Comparison of ENCODE assay signal across 19 mouse cellular contexts in the genomic region with DNA sequence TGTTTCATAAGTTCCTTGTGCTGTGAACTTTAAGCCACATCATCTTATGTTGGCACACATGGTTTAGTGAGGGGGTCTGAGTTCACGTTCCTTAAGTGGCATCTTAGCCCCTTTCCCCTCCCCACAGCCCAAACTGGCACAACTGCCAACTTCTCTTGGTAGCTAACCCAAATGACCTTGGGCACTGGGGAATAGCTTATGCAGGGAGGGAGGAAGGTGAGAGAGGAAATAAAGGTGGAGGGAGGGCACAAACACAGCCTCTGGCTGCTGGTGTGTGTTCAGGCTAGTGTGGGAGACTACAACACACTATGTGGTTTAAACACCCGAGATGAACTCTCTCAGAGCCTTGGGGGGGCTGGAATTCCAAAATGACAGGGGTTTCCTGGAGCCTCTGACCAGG.
DNase-seq lines count a peak whose midpoint lies in the region; ATAC-seq and TF ChIP-seq lines count a peak whose summit lies in the region.
"Had no signal": no experiment of that assay in that cellular context is flagged by ENCODE, and none has a peak within 500 bp of the region (broad histone marks: within the 10 kb centered on the region; RNA-seq: fewer than 3 reads in every experiment).

No protein-coding gene starts in this region.

- TF ChIP-seq CTCF in gastrocnemius, adult 2 months (IDR thresholded peaks at IDR 0.05): no peak

- no peak overlapping the region for H3K4me3 ChIP-seq in gastrocnemius, adult 2 months
- no peak overlapping the region for H3K4me3 ChIP-seq in heart, embryonic 14.5 days (ENCODE audit: control insufficient read depth in 1 of 2, insufficient read depth in 1 of 2, low read depth in 1 of 2, low read length in 2 of 2)
- no peak overlapping the region for H3K4me3 ChIP-seq in kidney, embryonic 15.5 days (replicated peaks)
- no peak overlapping the region for H3K4me3 ChIP-seq in lung, embryonic 15.5 days
- H3K4me3 ChIP-seq: forebrain, embryonic 15.5 days; layer of hippocampus, adult 2 months; left cerebral cortex, adult 2 months; limb, embryonic 13.5 days; megakaryocyte, embryonic 14.5 days; midbrain, embryonic 13.5 days had no signal

- H3K4me1 ChIP-seq in heart, embryonic 14.5 days (ENCODE audit: control insufficient read depth in 2 of 2, insufficient read depth in 2 of 2, low read length in 2 of 2): peaks cover 22% of the 10 kb centered on the region in 2 experiments
- H3K4me1 ChIP-seq in kidney, embryonic 15.5 days: peaks cover 26% of the 10 kb centered on the region
- peaks cover 39% of the 10 kb centered on the region for H3K4me1 ChIP-seq in lung, embryonic 15.5 days

- no peak overlapping the region; the same call in 1 of the 2 replicates for H3K9ac ChIP-seq in heart, embryonic 14.5 days (ENCODE audit: low read length)
- H3K9ac ChIP-seq in kidney, embryonic 15.5 days: no peak overlapping the region
- no peak overlapping the region for H3K9ac ChIP-seq in lung, embryonic 15.5 days
- H3K9ac ChIP-seq: forebrain, embryonic 15.5 days; limb, embryonic 13.5 days; midbrain, embryonic 13.5 days had no signal

- intact Hi-C loops in gastrocnemius, adult 2 months (cut with DNase I): no loop called here
- intact Hi-C loops in heart, postnatal 14 days (cut with DNase I): loop anchor here (2.0 kb wide), 1 partner anchor 20 kb away; no protein-coding TSS in a partner anchor

- WGBS in heart, embryonic 14.5 days: 59% methylated on average over 2 of the region's 2 CpGs
- WGBS in kidney, embryonic 15.5 days: 66% methylated on average over 2 of the region's 2 CpGs
- 63% methylated on average over 2 of the region's 2 CpGs for WGBS in lung, embryonic 15.5 days

- no peaks in the 10 kb centered on the region for H3K36me3 ChIP-seq in heart, embryonic 14.5 days (ENCODE audit: control insufficient read depth, insufficient read depth, low read length)
- H3K36me3 ChIP-seq in kidney, embryonic 15.5 days: no peaks in the 10 kb centered on the region
- H3K36me3 ChIP-seq in lung, embryonic 15.5 days: no peaks in the 10 kb centered on the region
- H3K36me3 ChIP-seq: forebrain, embryonic 15.5 days; G1E; limb, embryonic 13.5 days; midbrain, embryonic 13.5 days had no signal

- no peak overlapping the region for H3K4me2 ChIP-seq in heart, embryonic 14.5 days (ENCODE audit: low read length)
- H3K4me2 ChIP-seq in kidney, embryonic 15.5 days: no peak overlapping the region
- no peak overlapping the region for H3K4me2 ChIP-seq in lung, embryonic 15.5 days
- H3K4me2 ChIP-seq: forebrain, embryonic 15.5 days; limb, embryonic 13.5 days; liver, embryonic 11.5 days; midbrain, embryonic 13.5 days had no signal

- H3K27ac ChIP-seq in gastrocnemius, adult 2 months: peak overlapping the region; percentile 16; the same call in 1 of the 2 replicates
- peak overlapping the region; percentile 67 to 80 for H3K27ac ChIP-seq in heart, embryonic 14.5 days (replicated peaks in 1 of 2; ENCODE audit: control insufficient read depth in 1 of 2, insufficient read depth in 1 of 2, low read depth in 2 of 2, low read length in 2 of 2)
- H3K27ac ChIP-seq in kidney, embryonic 15.5 days: no peak overlapping the region
- 0 out of 2 replicates have a peak overlapping the region, but pooled peaks have one; percentile 1 for H3K27ac ChIP-seq in lung, embryonic 15.5 days
- H3K27ac ChIP-seq: forebrain, embryonic 15.5 days; layer of hippocampus, adult 2 months; left cerebral cortex, adult 2 months; limb, embryonic 13.5 days; midbrain, embryonic 13.5 days had no signal

- no peaks in the 10 kb centered on the region for H3K9me3 ChIP-seq in heart, embryonic 14.5 days (ENCODE audit: control insufficient read depth, low read length)
- no peaks in the 10 kb centered on the region for H3K9me3 ChIP-seq in kidney, embryonic 15.5 days (replicated peaks)
- H3K9me3 ChIP-seq in lung, embryonic 15.5 days: no peaks in the 10 kb centered on the region
- H3K9me3 ChIP-seq: forebrain, embryonic 15.5 days; G1E; limb, embryonic 13.5 days; megakaryocyte, embryonic 14.5 days; midbrain, embryonic 13.5 days had no signal

- DNase-seq in gastrocnemius, adult 2 months: no peak
- no peak for DNase-seq in gastrocnemius, adult 18-20 months (ENCODE audit: low spot score)
- no peak for DNase-seq in heart, postnatal 14 days
- peak; percentile 52 for DNase-seq in kidney, adult 11 months
- no peak for DNase-seq in lung, adult 18-20 months
- DNase-seq: adrenal gland, adult 8-10 months; thymus, adult 2 months; thymus, postnatal 36 days had no signal

- ATAC-seq in heart, embryonic 14.5 days (ENCODE audit: insufficient number of reproducible peaks, insufficient read depth, low FRiP score, low read depth): no peak
- no peak for ATAC-seq in kidney, embryonic 15.5 days (replicated peaks; ENCODE audit: low FRiP score)
- ATAC-seq in lung, embryonic 15.5 days (ENCODE audit: borderline replicate concordance, extremely low read depth, low FRiP score, low TSS enrichment): no peak
- ATAC-seq: forebrain, embryonic 15.5 days; midbrain, embryonic 13.5 days had no signal

- no peaks in the 10 kb centered on the region for H3K27me3 ChIP-seq in heart, embryonic 14.5 days (ENCODE audit: control insufficient read depth, insufficient read depth, low read length)
- H3K27me3 ChIP-seq in kidney, embryonic 15.5 days: no peaks in the 10 kb centered on the region
- no peaks in the 10 kb centered on the region for H3K27me3 ChIP-seq in lung, embryonic 15.5 days
- H3K27me3 ChIP-seq: forebrain, embryonic 15.5 days; limb, embryonic 13.5 days; midbrain, embryonic 13.5 days had no signal
